Mouse (Mus musculus) CH12F3 (cell line): ENCODE measurements around the gene Sgms1.
"Not testable (repeated sequence)": the region's sequence is repeated elsewhere in the genome, so short reads cannot be mapped to it uniquely, and the experiment has no call there.

Experiments used
- in situ Hi-C: fragments of 300-500 bp; cut with MboI; formaldehyde crosslinking; loops from 2 replicates; pipeline ENCODE4 v1.14.3; 2020; ENCODE audit warnings: low sequenced_read_pairs

Sgms1 gene

DNA sequence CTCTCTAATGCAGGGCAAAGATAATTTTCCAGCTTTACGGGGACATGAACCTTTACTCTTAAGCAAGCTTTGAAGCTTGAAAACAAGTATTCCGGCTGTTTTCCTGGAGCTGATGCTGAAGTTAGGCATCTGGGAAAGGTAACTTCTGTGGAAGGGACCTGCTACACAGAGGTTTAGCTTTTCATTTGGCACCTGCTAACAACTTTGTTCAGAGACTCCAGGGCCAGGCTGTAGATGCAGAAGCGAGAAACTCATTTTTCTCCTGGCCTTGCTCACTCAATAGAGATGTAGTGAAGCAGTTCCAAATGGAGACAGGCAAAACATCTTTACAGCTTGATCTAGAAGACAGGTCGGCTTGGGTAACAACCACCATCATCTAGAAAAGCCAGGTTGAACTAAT is 225.4 kb downstream of the Sgms1 start:
- in situ Hi-C loops, result no loop called here

DNA sequence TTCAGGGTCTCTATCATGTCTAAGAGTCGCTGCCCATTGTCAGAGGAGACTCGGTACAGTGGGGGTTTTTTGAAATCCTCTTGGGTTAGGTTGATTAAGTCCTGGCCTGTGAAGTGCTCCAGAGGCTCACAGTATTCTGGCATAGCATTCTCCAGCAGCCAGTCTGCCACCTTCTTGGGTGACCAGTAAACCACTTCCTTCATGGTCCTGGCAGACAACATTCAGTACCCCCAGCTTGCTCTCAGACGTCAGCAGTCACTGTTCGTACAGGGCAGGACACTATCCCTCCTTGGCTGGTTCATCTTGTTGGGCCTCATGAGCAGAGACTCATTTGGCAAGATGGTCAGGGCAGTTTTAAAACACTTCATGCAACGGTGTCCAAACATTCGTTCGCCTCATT is 229.6 kb downstream of the Sgms1 start:
- in situ Hi-C loops, result no loop called here

DNA sequence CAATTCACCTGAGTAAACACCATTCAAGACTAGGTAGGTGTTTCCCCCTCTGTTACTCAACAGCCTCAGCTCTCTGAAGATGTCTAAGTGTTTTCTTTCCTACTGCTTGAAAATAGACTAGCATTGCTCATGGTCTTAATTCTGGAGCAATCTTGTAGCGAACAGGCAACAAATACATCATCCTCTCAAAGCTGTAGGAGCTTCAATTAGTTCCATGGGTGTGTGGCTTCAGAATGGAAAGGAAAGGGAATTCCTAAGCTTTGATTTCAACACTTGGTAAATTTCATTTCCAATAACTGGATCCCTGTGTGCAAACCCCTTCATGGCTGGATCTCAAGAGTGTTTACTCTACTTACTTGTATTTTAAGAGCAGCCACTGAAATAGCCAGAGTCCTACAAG is 230.3 kb downstream of the Sgms1 start:
- in situ Hi-C loops, result no loop called here

DNA sequence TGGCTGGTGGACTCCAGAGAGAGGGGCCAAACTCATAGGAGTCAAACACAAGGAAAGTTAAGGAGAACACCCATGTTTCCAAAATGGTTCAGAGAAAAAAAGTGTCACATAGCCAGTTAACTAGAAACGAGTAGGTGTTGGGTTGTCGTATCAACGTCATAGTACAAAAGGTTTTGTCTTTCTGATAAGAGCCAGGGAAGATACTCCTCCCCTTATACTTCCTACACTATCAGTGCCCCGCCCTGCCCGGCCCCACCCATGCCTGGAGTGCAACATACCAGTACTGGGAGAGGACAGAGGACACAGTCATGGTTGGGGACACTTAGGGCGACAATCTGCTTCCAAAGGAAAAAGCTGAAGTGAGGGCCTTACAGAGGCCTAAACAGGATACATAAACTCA is 232.5 kb downstream of the Sgms1 start:
- in situ Hi-C loops, result no loop called here

DNA sequence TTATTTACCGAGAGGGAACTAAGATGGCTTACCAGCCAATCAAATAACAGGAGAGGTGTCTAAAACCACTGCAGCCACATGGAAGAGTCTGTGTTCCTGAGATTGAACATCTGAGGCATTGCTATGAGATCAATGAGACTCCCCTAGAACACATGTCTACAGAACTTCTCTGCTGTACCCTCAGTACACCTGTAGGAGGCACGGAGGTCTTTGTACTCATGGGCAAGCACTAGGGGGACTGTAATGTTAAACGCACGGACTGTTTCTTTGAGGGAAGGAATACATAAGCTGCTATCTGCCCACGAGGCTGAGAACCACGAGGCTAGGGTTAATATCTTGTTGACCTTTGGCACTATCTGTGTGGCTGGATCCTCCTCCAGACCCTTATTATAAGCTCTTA is 237.0 kb downstream of the Sgms1 start:
- in situ Hi-C loops, result no loop called here

DNA sequence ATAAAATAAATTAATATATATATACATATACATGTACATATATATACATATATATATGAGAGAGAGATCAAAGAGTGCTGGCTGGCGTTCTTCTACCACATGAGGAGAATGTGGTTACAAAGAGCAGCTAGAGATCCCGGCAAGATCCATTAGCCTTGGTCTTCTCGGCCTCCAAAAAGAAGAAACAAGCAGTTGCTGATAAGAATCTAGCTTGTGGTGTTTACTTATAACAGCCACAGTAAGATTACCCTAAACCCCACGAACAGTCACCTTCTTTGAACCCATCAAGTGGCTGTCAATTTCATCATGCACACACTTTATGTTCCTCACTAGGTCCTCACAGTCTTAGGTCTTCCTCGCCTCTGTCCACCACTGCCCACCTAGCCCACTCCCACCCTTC is 240.8 kb downstream of the Sgms1 start:
- in situ Hi-C loops, result no loop called here

DNA sequence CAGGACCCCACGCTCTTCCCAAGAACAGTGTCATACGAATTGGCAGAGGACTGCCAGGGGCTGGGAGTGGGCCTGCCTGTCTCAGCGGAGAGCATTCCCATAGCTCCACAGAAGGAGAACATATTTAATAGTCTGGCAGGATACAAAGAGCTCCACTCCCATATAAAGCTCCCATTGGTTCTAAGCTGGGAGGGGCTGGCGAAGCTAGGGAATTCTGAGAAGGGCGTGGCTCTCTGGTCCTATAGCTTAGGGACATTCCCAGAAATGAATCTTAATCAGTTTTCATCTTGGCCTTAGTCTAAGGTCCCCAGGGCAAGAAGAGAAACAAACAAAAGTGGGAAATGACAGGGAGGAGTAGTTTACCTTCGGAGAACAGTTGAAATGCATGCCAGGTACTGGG is 247.1 kb downstream of the Sgms1 start:
- in situ Hi-C loops, result no loop called here

DNA sequence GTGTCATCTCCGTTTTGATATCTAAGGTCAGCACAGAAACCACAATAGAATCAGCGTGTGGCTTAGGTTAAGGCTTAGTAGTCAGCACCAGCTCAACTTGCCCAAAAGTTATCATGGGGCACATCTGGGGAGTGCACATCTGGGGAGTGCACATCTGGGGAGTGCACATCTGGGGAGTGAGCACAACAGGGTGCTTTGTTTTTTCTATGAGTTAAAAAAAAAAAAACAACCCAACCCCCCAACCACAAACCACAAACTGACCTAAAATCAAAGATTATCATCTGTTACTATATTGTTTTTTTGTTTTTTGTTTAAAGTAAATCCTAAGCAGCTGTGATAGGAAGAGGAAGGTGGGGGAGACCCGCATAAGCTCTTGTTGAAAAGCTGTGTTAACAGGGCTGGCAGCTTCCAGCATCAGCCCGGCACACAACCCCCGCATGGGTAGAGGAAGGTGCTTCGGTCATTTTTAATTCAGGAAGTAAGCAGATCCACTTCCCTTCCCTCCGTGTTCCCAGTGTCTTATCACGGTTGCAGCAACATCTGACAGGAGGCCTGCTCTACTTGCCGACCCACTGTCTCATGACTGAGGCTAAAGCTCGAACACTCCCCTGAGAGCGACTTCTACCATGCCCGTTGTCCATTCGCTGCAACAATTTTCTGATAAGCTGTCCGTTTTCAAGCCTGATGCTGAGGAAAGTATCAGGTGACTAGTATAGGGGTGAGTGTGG is 251.0 kb downstream of the Sgms1 start:
- in situ Hi-C loops, result no loop called here

DNA sequence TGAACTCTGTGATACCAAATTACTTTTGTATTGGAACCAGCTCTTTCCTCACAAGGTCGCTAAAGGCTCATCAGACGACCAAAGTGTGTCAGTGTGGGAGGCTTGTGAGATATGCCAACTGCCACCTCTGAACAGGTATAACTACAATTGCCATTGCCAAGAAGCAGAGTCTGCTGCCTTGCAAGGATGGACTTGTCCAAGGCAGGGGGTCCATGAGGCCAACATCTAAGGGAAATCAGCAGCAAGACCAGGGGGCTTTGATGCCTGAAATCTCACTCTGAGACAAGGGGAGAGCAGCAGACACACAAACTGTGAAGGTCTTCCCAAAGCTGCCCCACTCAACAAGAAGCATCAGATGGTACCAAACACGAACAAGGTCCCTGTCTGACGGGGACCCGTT is 251.6 kb downstream of the Sgms1 start:
- in situ Hi-C loops, result no loop called here

DNA sequence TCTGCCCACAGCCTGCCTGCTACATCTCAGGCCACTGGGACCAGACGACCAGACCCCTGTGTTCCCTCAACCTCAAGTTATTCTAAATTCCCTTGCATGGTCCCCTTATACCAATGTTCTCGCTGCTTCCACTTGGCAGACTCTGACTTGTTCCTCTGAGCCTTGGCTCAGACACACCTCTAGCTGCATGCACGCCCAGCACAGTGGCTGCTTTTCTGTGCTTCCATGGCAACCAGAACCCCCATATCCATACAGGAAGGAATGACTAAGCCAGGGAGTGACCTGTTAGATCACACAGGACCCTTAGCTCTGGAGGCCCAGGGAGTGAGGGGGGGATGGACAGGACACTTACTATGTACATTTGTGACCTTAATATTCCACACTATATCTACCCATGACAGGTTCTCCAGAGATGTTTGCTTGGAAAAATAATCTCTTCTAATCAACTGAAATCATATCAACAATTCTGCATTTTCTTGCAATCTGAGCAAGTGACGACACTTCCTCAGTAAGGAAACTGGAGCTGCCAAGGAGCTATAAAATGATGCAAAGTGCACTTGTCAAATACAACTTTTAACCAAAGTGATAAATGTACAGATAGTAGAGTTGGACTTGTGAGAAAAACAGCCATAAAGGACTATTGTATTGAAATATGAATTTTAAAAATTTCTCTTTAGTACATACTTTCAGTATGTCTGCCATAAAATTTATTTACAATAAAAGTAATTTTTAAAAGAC is 252.5 kb downstream of the Sgms1 start:
- in situ Hi-C loops, result no loop called here

DNA sequence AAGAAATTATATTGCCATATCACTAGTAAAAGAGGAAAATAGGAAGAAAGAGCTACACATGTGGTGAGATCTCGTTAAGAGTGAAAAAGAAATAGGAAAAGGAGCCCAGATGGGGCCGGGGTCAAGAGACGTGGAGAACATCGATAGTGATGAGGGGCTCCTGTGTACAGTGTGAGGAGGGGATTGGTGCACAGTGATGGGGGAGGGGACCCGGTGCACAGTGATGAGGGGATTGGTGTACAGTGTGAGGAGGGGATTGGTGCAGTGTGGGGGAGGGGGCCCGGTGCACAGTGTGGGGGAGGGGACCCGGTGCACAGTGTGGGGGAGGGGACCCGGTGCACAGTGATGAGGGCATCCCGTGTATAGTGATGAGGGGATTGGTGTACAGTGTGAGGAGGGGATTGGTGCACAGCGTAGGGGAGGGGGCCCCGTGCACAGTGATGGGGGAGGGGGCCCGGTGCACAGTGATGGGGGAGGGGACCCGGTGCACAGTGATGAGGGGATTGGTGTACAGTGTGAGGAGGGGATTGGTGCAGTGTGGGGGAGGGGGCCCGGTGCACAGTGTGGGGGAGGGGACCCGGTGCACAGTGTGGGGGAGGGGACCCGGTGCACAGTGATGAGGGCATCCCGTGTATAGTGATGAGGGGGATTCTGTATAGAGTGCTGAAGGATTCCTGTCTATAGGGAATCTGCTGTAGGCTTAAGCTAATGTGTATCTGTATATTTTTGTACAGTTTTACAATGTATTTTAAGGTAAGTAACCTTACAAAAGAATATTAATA is 257.6 kb downstream of the Sgms1 start:
- in situ Hi-C loops, result not testable (repeated sequence)

DNA sequence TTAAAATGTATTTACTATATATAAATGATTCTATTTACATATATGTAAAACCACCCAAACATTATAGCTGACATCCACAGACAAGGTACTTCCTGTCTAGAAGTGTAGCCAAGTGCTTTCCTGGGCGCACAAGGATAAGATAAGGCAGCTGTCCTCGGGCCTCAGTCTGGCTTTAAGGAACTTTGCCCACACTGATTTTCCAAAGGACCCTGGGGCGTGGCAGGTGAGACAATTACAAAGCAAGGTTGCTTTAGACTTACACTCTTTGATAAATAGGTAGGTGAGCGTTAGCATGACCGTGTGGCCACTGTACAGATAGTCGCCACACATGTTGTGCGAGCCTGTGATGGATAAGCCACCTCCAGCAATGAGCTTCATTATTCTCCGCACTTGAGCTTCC is 260.2 kb downstream of the Sgms1 start:
- in situ Hi-C loops, result no loop called here

DNA sequence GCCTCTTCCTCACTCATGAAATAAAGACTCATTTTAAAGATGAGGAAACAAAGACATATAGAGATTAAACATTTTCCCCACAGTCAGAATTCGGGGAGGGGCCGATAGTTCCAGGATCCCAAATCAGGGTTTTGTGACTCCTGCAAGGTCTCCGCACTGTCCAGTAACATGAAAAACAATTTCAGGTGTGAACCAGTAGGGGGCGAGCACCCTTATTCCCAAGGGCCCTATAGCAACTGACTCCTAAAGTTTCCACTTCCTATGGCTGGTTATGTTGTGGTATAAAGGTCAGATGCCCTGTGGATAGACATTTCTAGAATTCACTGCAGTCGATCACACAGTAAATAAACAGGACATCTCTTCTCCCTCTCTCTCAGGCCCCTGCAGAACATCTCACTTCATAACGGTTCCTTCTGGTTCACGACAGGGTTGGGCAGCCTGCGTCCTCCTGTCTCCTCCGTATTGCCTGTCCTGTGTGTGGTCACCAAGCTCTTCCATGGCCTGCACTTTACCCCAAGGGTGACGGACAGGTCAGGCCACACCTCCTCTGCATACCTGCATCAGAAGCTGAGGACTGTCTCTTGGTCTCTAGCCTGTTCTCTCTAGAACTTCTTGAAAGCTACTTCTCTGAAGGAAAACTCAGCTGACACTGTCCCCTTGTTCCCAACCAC is 262.2 kb downstream of the Sgms1 start:
- in situ Hi-C loops, result no loop called here

DNA sequence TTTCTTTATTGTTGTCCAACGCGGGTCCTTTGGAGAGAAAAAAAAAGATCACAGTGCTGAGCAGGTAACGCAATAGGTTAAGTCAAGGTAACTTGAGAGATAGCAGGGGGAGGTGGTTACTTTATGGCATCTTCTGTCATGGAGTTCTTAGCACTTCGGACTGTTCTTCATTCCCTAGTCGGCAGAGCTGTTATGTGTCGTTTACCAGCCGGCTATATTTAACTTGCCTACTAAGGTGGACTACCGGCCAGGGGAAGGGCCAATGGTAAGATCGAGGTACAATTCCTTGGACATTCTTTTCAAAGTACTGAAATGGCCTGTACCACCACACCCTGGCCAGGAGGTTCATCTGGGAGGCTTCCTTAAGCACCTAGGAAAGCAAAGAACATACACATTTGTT is 265.4 kb downstream of the Sgms1 start:
- in situ Hi-C loops, result no loop called here

DNA sequence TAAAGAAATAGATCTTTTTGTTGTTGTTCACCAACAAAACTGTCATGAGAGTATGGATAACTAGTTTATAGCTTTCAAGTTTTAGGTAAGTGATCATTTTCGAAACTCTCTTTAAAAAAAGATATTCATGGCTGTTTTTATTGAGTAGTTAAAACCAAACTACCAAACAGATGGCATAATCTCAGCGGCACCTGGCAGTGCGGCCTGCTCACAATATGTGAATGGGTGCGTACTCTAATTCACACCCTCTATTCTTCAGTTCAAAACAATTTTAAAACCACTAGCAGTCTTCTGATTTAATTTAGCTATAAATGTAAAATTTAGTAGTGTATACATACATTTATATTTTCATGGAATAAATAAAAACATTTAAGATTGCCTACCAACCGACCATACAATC is 266.3 kb downstream of the Sgms1 start:
- in situ Hi-C loops, result no loop called here

DNA sequence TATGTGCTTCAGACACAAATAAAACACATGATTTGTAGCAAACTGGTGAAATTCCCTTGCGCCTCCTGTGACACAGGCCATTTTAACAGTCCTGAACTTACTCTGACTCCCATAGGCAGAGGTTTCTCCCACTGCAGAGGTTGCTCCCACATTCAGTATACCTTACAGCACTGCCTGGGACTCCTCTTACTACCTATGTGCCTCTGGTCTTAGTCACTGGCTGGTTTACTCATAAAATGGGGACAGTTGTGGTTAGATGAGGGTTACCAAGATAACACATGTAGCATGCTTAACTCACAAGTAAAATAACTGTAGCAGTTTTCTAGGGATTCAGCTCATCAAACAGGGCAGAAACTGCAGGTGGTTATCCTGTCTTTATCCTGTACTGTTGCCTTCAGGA is 268.7 kb downstream of the Sgms1 start:
- in situ Hi-C loops, result no loop called here

DNA sequence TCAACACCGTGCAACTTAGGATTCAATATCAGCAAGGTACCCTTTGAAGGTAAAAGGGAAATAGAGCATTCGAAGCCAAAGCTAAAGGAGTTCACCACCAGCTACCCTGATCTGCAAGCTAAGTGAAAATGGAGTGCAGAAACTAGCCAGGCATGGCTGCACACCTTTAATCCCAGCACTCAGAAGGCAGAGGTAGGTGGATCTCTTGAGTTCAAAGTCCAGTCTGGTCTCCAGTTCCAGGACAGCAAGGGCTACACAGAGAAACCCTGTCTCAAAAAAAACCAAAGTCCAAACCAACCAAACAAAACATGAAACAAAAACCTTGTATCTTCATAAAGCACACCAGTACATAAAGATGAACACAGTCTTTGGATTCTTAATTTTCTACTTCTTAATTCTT is 269.8 kb downstream of the Sgms1 start:
- in situ Hi-C loops, result no loop called here

DNA sequence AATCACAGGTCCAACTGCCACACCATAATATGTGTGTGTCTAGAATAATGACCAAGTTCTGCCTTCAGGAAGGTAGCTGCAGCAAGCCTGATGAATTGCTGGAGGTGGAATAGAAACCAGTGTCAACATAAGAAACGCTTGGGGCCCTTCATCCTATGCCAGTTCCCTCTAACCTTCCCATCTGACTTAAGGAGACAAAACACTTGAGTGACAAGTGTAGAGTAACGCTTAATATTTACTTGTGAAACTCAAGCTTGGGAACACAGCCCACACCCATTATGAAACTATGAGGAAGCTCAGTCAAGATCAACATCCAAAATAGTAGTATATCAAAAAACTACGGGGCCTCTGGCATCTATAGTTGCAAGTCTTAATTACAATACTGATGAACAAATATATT is 271.0 kb downstream of the Sgms1 start:
- in situ Hi-C loops, result no loop called here

DNA sequence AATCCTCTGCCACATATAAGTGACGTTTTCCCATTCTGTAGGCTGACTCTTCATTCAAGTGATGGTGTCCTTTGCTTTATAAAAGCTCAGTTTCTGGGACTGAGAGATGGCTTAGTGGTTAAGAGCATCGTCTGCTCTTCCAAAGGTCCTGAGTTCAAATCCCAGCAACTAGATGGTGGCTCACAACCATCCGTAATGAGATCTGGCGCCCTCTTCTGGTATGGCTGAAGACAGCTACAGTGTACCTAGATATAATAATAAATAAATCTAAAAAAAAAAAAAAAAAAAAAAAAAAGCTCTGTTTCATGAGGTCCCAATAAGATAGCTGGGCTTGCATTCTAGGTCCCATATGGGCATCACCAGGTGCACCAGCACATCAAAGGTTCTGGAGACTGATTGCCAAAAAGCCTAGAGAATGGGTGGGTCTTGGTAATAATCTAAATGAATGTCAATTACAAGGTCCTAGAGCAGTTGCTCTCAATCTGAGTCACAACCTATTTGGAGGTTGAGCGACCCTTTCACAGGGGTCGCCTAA is 272.0 kb downstream of the Sgms1 start:
- in situ Hi-C loops, result no loop called here

DNA sequence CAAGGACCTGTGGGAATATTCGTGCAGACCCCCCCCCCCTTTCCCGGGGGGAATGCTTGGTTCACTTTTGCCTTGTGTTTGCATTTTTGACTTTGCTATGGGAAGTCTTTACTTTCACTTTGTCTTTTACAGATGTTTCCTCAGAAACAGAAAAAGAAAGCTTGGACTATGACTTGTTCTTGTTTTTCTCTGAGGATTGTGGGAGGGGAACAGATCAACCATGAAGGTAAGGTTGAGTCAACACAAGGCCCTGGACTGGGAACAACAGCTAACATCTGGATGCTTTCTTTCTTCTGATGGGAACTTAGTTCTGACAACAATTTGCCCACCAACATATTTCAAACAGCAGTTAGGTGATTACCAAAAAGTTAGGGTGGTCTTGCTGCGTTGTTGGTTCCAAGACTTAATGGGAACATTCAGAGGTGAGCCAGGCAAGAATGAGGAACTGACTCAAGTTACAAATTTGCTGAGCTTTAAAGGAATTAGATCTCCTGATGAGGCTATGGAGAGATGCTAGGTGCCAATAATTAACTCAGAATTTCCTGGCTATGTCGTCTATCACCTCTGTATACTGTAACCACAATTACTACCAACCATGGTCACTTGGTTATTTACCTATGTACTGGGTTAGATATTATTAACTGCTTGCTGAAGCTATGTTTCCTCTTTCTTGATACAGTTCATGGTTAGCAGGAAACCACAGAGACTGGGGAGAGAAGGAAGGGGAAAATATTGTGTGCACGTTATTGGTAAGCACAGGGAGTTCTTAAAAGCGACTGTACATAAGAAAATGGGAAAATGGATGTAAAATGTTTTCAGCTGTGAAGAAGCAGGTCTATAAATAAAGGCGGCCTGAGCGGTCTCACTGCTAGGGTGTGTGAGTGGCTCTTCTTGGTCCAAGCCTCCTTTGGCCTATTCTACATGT is 277.4 kb downstream of the Sgms1 start:
- in situ Hi-C loops, result no loop called here
